24 mouse cellular contexts compared by ENCODE assay signal in genomic region chr2:60843633-60844032, GRCm38 (mm10).
"Had no signal": no experiment of that assay in that cellular context is flagged by ENCODE, and none has a peak within 500 bp of the region (broad histone marks: within the 10 kb centered on the region; RNA-seq: fewer than 3 reads in every experiment).

No protein-coding gene starts in this region.

- H3K4me3 ChIP-seq: heart, embryonic 10.5 days; heart, embryonic 12.5 days; hindbrain, embryonic 10.5 days; hindbrain, embryonic 12.5 days; intestine, embryonic 15.5 days; limb, embryonic 13.5 days; limb, embryonic 15.5 days had no signal

- H3K27ac ChIP-seq: hindbrain, embryonic 10.5 days; hindbrain, embryonic 12.5 days; hindbrain, embryonic 14.5 days; intestine, embryonic 15.5 days; kidney, postnatal 0 days; limb, embryonic 13.5 days had no signal

- H3K9me3 ChIP-seq: heart, embryonic 10.5 days; heart, embryonic 12.5 days; hindbrain, embryonic 10.5 days; hindbrain, embryonic 12.5 days; intestine, embryonic 15.5 days; limb, embryonic 13.5 days; limb, embryonic 15.5 days had no signal

- H3K27me3 ChIP-seq: heart, embryonic 12.5 days; hindbrain, embryonic 12.5 days; intestine, embryonic 15.5 days; limb, embryonic 13.5 days; limb, embryonic 15.5 days had no signal

- H3K9ac ChIP-seq: forebrain, postnatal 0 days; heart, embryonic 12.5 days; hindbrain, embryonic 12.5 days; hindbrain, embryonic 14.5 days; intestine, embryonic 15.5 days; limb, embryonic 13.5 days; limb, embryonic 15.5 days had no signal

- ATAC-seq: forebrain, postnatal 0 days; hindbrain, embryonic 16.5 days; inflammation-experienced regulatory T-cells, adult 6 months; intestine, embryonic 15.5 days; intestine, postnatal 0 days had no signal

- H3K4me2 ChIP-seq: heart, embryonic 12.5 days; hindbrain, embryonic 12.5 days; hindbrain, embryonic 14.5 days; intestine, embryonic 15.5 days; limb, embryonic 13.5 days; limb, embryonic 15.5 days had no signal

- DNase-seq: forebrain, postnatal 0 days; gastrocnemius, postnatal 14 days; heart, adult 18-20 months; heart, postnatal 10 days; heart, postnatal 4 days; kidney, adult 18-20 months; kidney, adult 8-10 months; kidney, postnatal 14 days; kidney, postnatal 36 days; layer of hippocampus, adult 9-11 months; layer of hippocampus, postnatal 36 days; left cerebral cortex, postnatal 4 days had no signal

- H3K36me3 ChIP-seq: hindbrain, embryonic 12.5 days had no signal

- H3K4me1 ChIP-seq: hindbrain, embryonic 12.5 days had no signal
